In genomic region chr11:84053524-84054163, GRCm38 (mm10) we compare ENCODE assay signal across 9 mouse cellular contexts. TPM values are rescaled to one million over a fixed set of nuclear protein-coding genes. Genes with fewer than 3 reads are reported as not detected.
DNase-seq lines count a peak whose midpoint lies in the region; ATAC-seq lines count a peak whose summit lies in the region.
"Had no signal": no experiment of that assay in that cellular context is flagged by ENCODE, and none has a peak within 500 bp of the region (broad histone marks: within the 10 kb centered on the region; RNA-seq: fewer than 3 reads in every experiment).

No protein-coding gene starts in this region.

- H3K36me3 ChIP-seq in forebrain, embryonic 15.5 days = no peaks in the 10 kb centered on the region
- no peaks in the 10 kb centered on the region for H3K36me3 ChIP-seq in heart, embryonic 11.5 days (ENCODE audit: control insufficient read depth, insufficient read depth, low read length)

- peak overlapping the region; percentile 84 for H3K27ac ChIP-seq in forebrain, embryonic 15.5 days (replicated peaks)
- H3K27ac ChIP-seq in heart, embryonic 11.5 days (ENCODE audit: low read depth, low read length) = no peak overlapping the region
- H3K27ac ChIP-seq: liver, embryonic 14.5 days had no signal

- intact Hi-C loops in left cerebral cortex, postnatal 10 days (cut with DNase I) = no loop called here
- intact Hi-C loops in heart, postnatal 25 days (cut with DNase I) = no loop called here

- peak; percentile 92 for ATAC-seq in forebrain, embryonic 15.5 days (replicated peaks)
- no peak for ATAC-seq in activated CD4-positive, CD25-positive, alpha-beta regulatory T cell, adult 4 months
- no peak for ATAC-seq in heart, embryonic 11.5 days (replicated peaks; ENCODE audit: insufficient number of reproducible peaks, low FRiP score, low TSS enrichment)

- H3K4me3 ChIP-seq in forebrain, embryonic 15.5 days = no peak overlapping the region
- no peak overlapping the region for H3K4me3 ChIP-seq in heart, embryonic 11.5 days (ENCODE audit: low read depth, low read length)

- no peaks in the 10 kb centered on the region for H3K27me3 ChIP-seq in forebrain, embryonic 15.5 days
- H3K27me3 ChIP-seq in heart, embryonic 11.5 days (ENCODE audit: control insufficient read depth, insufficient read depth, low read length) = no peaks in the 10 kb centered on the region

- no peaks in the 10 kb centered on the region for H3K9me3 ChIP-seq in forebrain, embryonic 15.5 days
- H3K9me3 ChIP-seq in heart, embryonic 11.5 days (replicated peaks; ENCODE audit: control insufficient read depth, low read length) = peaks cover 3% of the 10 kb centered on the region; the same call in 1 of the 2 replicates

- H3K4me2 ChIP-seq in forebrain, embryonic 15.5 days (replicated peaks) = no peak overlapping the region
- H3K4me2 ChIP-seq in heart, embryonic 11.5 days = no peak overlapping the region

- peaks cover 23% of the 10 kb centered on the region for H3K4me1 ChIP-seq in forebrain, embryonic 15.5 days
- no peaks in the 10 kb centered on the region for H3K4me1 ChIP-seq in heart, embryonic 11.5 days (ENCODE audit: control insufficient read depth, insufficient read depth, low read length)

- peak; percentile 46 to 76 for DNase-seq in left cerebral cortex, postnatal 10 days (ENCODE audit: extremely low spot score in 1 of 2, low spot score in 2 of 2)
- DNase-seq in left cerebral cortex, adult 11 months (ENCODE audit: low spot score) = no peak
- peak; percentile 92 for DNase-seq in cerebellum, adult 11 months
- peak; percentile 19 for DNase-seq in lung, postnatal 10 days
- no peak for DNase-seq in heart, postnatal 25 days (ENCODE audit: low spot score)

- 30% methylated on average over 10 of the region's 10 CpGs for WGBS in forebrain, embryonic 15.5 days
- WGBS in heart, embryonic 11.5 days (ENCODE audit: insufficient replicate concordance) = 63% methylated on average over 10 of the region's 10 CpGs

- no peak overlapping the region for H3K9ac ChIP-seq in forebrain, embryonic 15.5 days (replicated peaks)
- H3K9ac ChIP-seq in heart, embryonic 11.5 days (ENCODE audit: low read depth, low read length) = no peak overlapping the region
- H3K9ac ChIP-seq: liver, embryonic 14.5 days had no signal

RNA-seq across cellular contexts. Expression of gene Dusp14, which starts 15.4 kb away (rescaled TPM):
- 10 to 100 TPM; 28.2 to 29.4 TPM for total RNA-seq in left cerebral cortex, postnatal 10 days (2021)
- polyA plus RNA-seq in forebrain, embryonic 15.5 days (2015; fragmentation: Nextera tagmentation; extraction: Ambion mirVana) = 31.7 and 33.2 TPM in 2 replicates
- polyA plus RNA-seq in activated CD4-positive, CD25-positive, alpha-beta regulatory T cell, adult 4 months (2017; shearing (Covaris generic)) = 10 to 100 TPM; 11.4 to 17.0 TPM
- polyA plus RNA-seq in heart, embryonic 11.5 days (2014; fragmentation: Nextera tagmentation; extraction: Ambion mirVana) = 6.1 and 6.3 TPM in 2 replicates
- total RNA-seq in heart, postnatal 25 days (2021) = under 1 TPM in 1 of 2 experiments, not detected in 1; 0.55 TPM

Comparison
In these comparisons a context has a peak if more than half of its experiments do, and no peak if none do; other contexts are left out.
1. DNase-seq: peak in left cerebral cortex, postnatal 10 days (2 of 2), cerebellum, adult 11 months (single experiment) and lung, postnatal 10 days (single experiment); none in left cerebral cortex, adult 11 months (single experiment) and heart, postnatal 25 days (single experiment).